Mouse (Mus musculus): ENCODE results near the gene Nell2.

- TF ChIP-seq CTCF (IDR thresholded peaks at IDR 0.05; ENCODE audit: control insufficient read depth, insufficient read depth, insufficient read length), result no peak
- no peak for TF ChIP-seq MAX (IDR thresholded peaks at IDR 0.05)
- TF ChIP-seq MYOD1 (IDR thresholded peaks at IDR 0.05; ENCODE audit: control insufficient read depth, insufficient read length, low read depth), result no peak
- TF ChIP-seq USF1 (IDR thresholded peaks at IDR 0.05; ENCODE audit: low read depth), result no peak
- TF ChIP-seq FOSL1 (IDR thresholded peaks at IDR 0.05; ENCODE audit: insufficient read depth, low read length, poor library complexity, severe bottlenecking), result no peak
- no peak for TF ChIP-seq CEBPB (IDR thresholded peaks at IDR 0.05; ENCODE audit: low read depth)
- TF ChIP-seq MYOG (IDR thresholded peaks at IDR 0.05; ENCODE audit: control insufficient read depth, extremely low read depth, insufficient read length), result no peak
These were observed 10.2 kb downstream of the Nell2 start for GRCm38 (mm10) chr15:95518204-95518603.
